Mouse (Mus musculus) CH12.LX (cell line): ENCODE data around the gene Zbtb1. TPM values are rescaled to one million over a fixed set of nuclear protein-coding genes. Genes with fewer than 3 reads are reported as not detected.
A peak's percentile ranks its signal among the peaks of the same experiment; 100 is the strongest.

Experiments used
- DNase-seq: peaks from one replicate; pipeline ENCODE4 v3.0.0-alpha.2; 2013; ENCODE audit errors: extremely low read depth
- H3K27ac ChIP-seq: 2 replicates; pipeline ENCODE4 v1.5.1; 2012; ENCODE audit warnings: low read depth, mild to moderate bottlenecking, control low read depth, moderate library complexity; ENCODE audit not compliant: insufficient read depth
- H3K27me3 ChIP-seq: replicated peaks from 2 replicates; pipeline ENCODE3; 2012; ENCODE audit warnings: inconsistent platforms
- H3K36me3 ChIP-seq, 2 experiments: replicated peaks in 1 of 2; 2 replicates each; pipeline versions ENCODE3 to v1.6.1; 2012; ENCODE audit warnings: inconsistent platforms in 1 of 2, low read length in 1 of 2, mild to moderate bottlenecking in 1 of 2, mixed read lengths in 1 of 2, moderate library complexity in 1 of 2; ENCODE audit not compliant: control insufficient read depth in 1 of 2, insufficient read depth in 1 of 2
- H3K4me1 ChIP-seq, 2 experiments: 2 replicates each; pipeline ENCODE4 v1.6.1; 2012; ENCODE audit warnings: inconsistent platforms in 1 of 2, moderate library complexity in 1 of 2; ENCODE audit not compliant: insufficient read depth in 2 of 2, control insufficient read depth in 1 of 2
- H3K4me2 ChIP-seq: 2 replicates; pipeline ENCODE4 v1.6.1; 2012; ENCODE audit warnings: low read depth, mild to moderate bottlenecking, control low read depth; ENCODE audit not compliant: poor library complexity, insufficient read depth, severe bottlenecking
- H3K4me3 ChIP-seq, 3 experiments: fragments of 150-350 bp in 1 of 3; sonication (generic) in 1 of 3; replicated peaks in 1 of 3; 2 replicates each; pipeline versions ENCODE3 to v1.5.1; 2011 to 2012; ENCODE audit warnings: low read depth in 2 of 3, low read length in 2 of 3, mild to moderate bottlenecking in 2 of 3, moderate library complexity in 2 of 3, control low read depth in 1 of 3, improper control_type of control experiment in 1 of 3, inconsistent platforms in 1 of 3, mixed read lengths in 1 of 3; ENCODE audit not compliant: poor library complexity in 1 of 3
- H3K79me2 ChIP-seq: replicated peaks from 2 replicates; pipeline ENCODE4 v1.6.1; 2012; ENCODE audit warnings: mild to moderate bottlenecking, moderate library complexity; ENCODE audit not compliant: control insufficient read depth, poor library complexity, insufficient read depth, severe bottlenecking; ENCODE audit errors: extremely low read depth
- H3K9ac ChIP-seq: 2 replicates; pipeline ENCODE4 v1.6.1; 2012; ENCODE audit warnings: low read depth, mild to moderate bottlenecking, control low read depth, moderate library complexity; ENCODE audit not compliant: insufficient read depth
- H3K9me3 ChIP-seq: replicated peaks from 2 replicates; pipeline ENCODE3; 2012; ENCODE audit warnings: low read length, inconsistent platforms, mixed read lengths
- CTCF ChIP-seq, 2 experiments: IDR thresholded peaks in 1 of 2; conservative IDR thresholded peaks in 1 of 2; 2 replicates each; pipeline ENCODE4 v1.5.1; 2011 to 2012; ENCODE audit warnings: low read depth in 2 of 2, low read length in 2 of 2, improper control_type of control experiment in 1 of 2, inconsistent platforms in 1 of 2, mild to moderate bottlenecking in 1 of 2, moderate library complexity in 1 of 2
- ELF1 ChIP-seq: IDR thresholded peaks from 2 replicates; pipeline ENCODE4 v1.6.1; 2014; ENCODE audit warnings: low read depth, mild to moderate bottlenecking, inconsistent platforms, low read length, improper control_type of control experiment
- ETS1 ChIP-seq: conservative IDR thresholded peaks from 2 replicates; pipeline ENCODE4 v1.6.1; 2012; ENCODE audit warnings: low read depth, mild to moderate bottlenecking, inconsistent platforms, low read length, improper control_type of control experiment, moderate library complexity
- GABPA ChIP-seq: IDR thresholded peaks from 2 replicates; pipeline ENCODE4 v1.6.1; 2012; ENCODE audit warnings: low read depth, low read length, improper control_type of control experiment, inconsistent platforms; ENCODE audit not compliant: insufficient replicate concordance
- HCFC1 ChIP-seq: IDR thresholded peaks from 2 replicates; pipeline ENCODE4 v1.6.1; 2012; ENCODE audit warnings: low read depth, mild to moderate bottlenecking, inconsistent platforms, low read length, improper control_type of control experiment
- JUND ChIP-seq: conservative IDR thresholded peaks from 2 replicates; pipeline ENCODE4 v1.6.1; 2011; ENCODE audit warnings: low read depth, low read length, improper control_type of control experiment
- KAT2A ChIP-seq: IDR thresholded peaks from 2 replicates; pipeline ENCODE4 v1.6.1; 2012; ENCODE audit warnings: low read length, improper control_type of control experiment, inconsistent platforms; ENCODE audit not compliant: insufficient replicate concordance
- NELFE ChIP-seq: IDR thresholded peaks from 2 replicates; pipeline ENCODE4 v1.6.1; 2011; ENCODE audit warnings: low read depth, low read length, improper control_type of control experiment
- NRF1 ChIP-seq: IDR thresholded peaks from 2 replicates; pipeline ENCODE4 v1.6.1; 2014; ENCODE audit warnings: low read depth, mild to moderate bottlenecking, inconsistent platforms, low read length, improper control_type of control experiment, moderate library complexity
- POLR2A ChIP-seq: IDR thresholded peaks from 2 replicates; pipeline ENCODE4 v1.6.1; 2011; ENCODE audit warnings: low read depth, mild to moderate bottlenecking, improper control_type of control experiment, low read length
- POLR2AphosphoS2 ChIP-seq: IDR thresholded peaks from 2 replicates; pipeline ENCODE4 v1.6.1; 2011; ENCODE audit warnings: low read depth, low read length, improper control_type of control experiment
- RAD21 ChIP-seq: IDR thresholded peaks from 2 replicates; pipeline ENCODE4 v1.6.1; 2011; ENCODE audit warnings: low read depth, mild to moderate bottlenecking, low read length, improper control_type of control experiment, moderate library complexity
- TBP ChIP-seq: conservative IDR thresholded peaks from 2 replicates; pipeline ENCODE4 v1.6.1; 2011; ENCODE audit warnings: low read depth, low read length, improper control_type of control experiment
- ZC3H11A ChIP-seq: IDR thresholded peaks from 2 replicates; pipeline ENCODE4 v1.6.1; 2012; ENCODE audit warnings: low read depth, mild to moderate bottlenecking, inconsistent platforms, low read length, improper control_type of control experiment
- ZKSCAN1 ChIP-seq: IDR thresholded peaks from 2 replicates; pipeline ENCODE4 v1.6.1; 2012; ENCODE audit warnings: low read depth, inconsistent platforms, low read length, improper control_type of control experiment, borderline replicate concordance
- dilution Hi-C: fragments of 300-500 bp; cut with MboI; formaldehyde crosslinking; loops from 2 replicates; pipeline ENCODE4 v1.14.3; 2020; ENCODE audit warnings: low sequenced_read_pairs; ENCODE audit not compliant: extremely low pct_unique_long_range_greater_than_20kb, extremely low pct_ligation_motif_present
- in situ Hi-C: fragments of 300-500 bp; cut with MboI; formaldehyde crosslinking; loops from 3 replicates; pipeline ENCODE4 v1.14.3; 2019; ENCODE audit warnings: low sequenced_read_pairs, low pct_ligation_motif_present, low pct_unique_long_range_greater_than_20kb, mixed read lengths
- polyA plus RNA-seq: library from polyadenylated mRNA; unstranded; fragments of >175 nt; gene quantifications from 2 replicates; pipeline ENCODE4 v1.2.1, GENCODE M21; 2012; ENCODE audit warnings: low read depth; ENCODE audit not compliant: insufficient read length
- total RNA-seq, 2 experiments: library from RNA; depleted of rRNA; stranded (reverse); fragments of 300-350 nt in 1 of 2; fragments of >200 nt in 1 of 2; gene quantifications; 2 replicates each; pipeline ENCODE4 v1.2.3; 2012 to 2014

The Zbtb1 gene
- total and polyA plus RNA-seq, 3 experiments, result 6.4 to 22.0 (median 17.1) TPM

- no peak overlapping the region for H3K4me2 ChIP-seq
- H3K79me2 ChIP-seq, result peaks cover 7% of the 10 kb centered on the region
- dilution Hi-C loops, result no loop called here
- peaks cover 14 to 48% of the 10 kb centered on the region in 2 experiments; a peak in 3 of 4 replicates for H3K4me1 ChIP-seq
- TF ChIP-seq NRF1, result no peak
- no peak for TF ChIP-seq NELFE
- TF ChIP-seq POLR2A, result 0 out of 2 replicates have a peak, but pooled peaks have one; percentile 7
- TF ChIP-seq RAD21, result no peak
- no peak for TF ChIP-seq TBP
- TF ChIP-seq CTCF (conservative IDR thresholded peaks at IDR 0.05 in 1 of 2, IDR thresholded peaks at IDR 0.05 in 1 of 2; ENCODE audit: low read depth in 2 of 2, low read length in 2 of 2), result peak in 1 of 2 experiments; percentile 7; a peak in 1 of 4 replicates
- TF ChIP-seq ELF1, result no peak
- TF ChIP-seq, all 38 proteins: peak for 2
- Histone ChIP-seq H3K4me3 (no peak overlapping the region), H3K9me3 (no peaks in the 10 kb centered on the region), H3K27ac (no peak overlapping the region), H3K9ac (no peak overlapping the region), H3K27me3 (no peaks in the 10 kb centered on the region), H3K36me3 (peaks cover 11 to 26% of the 10 kb centered on the region in 2 experiments)
- in situ Hi-C loops, result no loop called here
- DNase-seq, result no peak
Measured at GRCm38 (mm10) chr12:76391595-76392271, 21.7 kb downstream of the Zbtb1 start.

GRCm38 (mm10) chr12:76392979-76393378 is 22.9 kb downstream of the Zbtb1 start:
- TF ChIP-seq GABPA, result no peak
- TF ChIP-seq KAT2A, result no peak
- no peak for TF ChIP-seq HCFC1
- no peak for TF ChIP-seq NELFE
- TF ChIP-seq ZC3H11A, result no peak
- TF ChIP-seq POLR2AphosphoS2, result no peak
- TF ChIP-seq ELF1, result no peak
- TF ChIP-seq ETS1, result no peak
- no peak for TF ChIP-seq ZKSCAN1
- no peak for TF ChIP-seq CTCF (conservative IDR thresholded peaks at IDR 0.05 in 1 of 2, IDR thresholded peaks at IDR 0.05 in 1 of 2; ENCODE audit: low read depth in 2 of 2, low read length in 2 of 2)
- TF ChIP-seq JUND, result no peak
- peaks cover 7 to 20% of the 10 kb centered on the region in 2 experiments for H3K36me3 ChIP-seq
- no peaks in the 10 kb centered on the region for H3K9me3 ChIP-seq
- H3K4me3 ChIP-seq, result no peak overlapping the region
- no peak overlapping the region for H3K9ac ChIP-seq
- no peak overlapping the region for H3K27ac ChIP-seq
- H3K4me2 ChIP-seq, result no peak overlapping the region
- H3K79me2 ChIP-seq, result peaks cover 3% of the 10 kb centered on the region; the same call in 1 of the 2 replicates
- dilution Hi-C loops (no loop called here), in situ Hi-C loops (no loop called here)
- no peak for DNase-seq
- no peaks in the 10 kb centered on the region for H3K27me3 ChIP-seq
- H3K4me1 ChIP-seq, result peaks cover 14 to 51% of the 10 kb centered on the region in 2 experiments; a peak in 3 of 4 replicates
